Mouse (Mus musculus) spleen, postnatal 4 days (tissue): Measurements from ENCODE around the gene Zbtb20.
"Not testable (repeated sequence)": the region's sequence is repeated elsewhere in the genome, so short reads cannot be mapped to it uniquely, and the experiment has no call there.

ENCODE experiments used
- DNase-seq, 2 experiments: peaks; one replicate each; pipeline ENCODE4 v3.0.0; 2022; ENCODE audit warnings: low spot score in 2 of 2

The Zbtb20 gene

DNA sequence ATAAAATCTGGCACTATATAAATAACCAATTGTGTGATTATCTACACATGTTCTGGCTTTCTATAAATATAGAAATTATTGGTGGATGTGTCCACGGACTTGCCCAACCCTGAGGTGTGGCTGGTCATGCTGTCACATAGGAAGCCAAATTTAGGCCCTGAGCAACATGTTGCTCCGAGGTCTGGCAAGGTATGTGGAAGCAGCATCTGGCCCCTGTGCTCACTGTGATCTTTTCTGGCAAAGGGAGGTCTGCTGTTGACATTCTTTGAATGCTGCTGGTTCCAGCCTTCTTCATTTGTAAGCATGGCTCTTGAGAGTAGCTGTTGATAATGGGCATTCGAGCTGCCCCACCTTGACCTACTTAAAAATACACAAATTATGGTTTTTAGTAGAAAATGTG is 35.0 kb downstream of the Zbtb20 start:
- DNase-seq: no peak

DNA sequence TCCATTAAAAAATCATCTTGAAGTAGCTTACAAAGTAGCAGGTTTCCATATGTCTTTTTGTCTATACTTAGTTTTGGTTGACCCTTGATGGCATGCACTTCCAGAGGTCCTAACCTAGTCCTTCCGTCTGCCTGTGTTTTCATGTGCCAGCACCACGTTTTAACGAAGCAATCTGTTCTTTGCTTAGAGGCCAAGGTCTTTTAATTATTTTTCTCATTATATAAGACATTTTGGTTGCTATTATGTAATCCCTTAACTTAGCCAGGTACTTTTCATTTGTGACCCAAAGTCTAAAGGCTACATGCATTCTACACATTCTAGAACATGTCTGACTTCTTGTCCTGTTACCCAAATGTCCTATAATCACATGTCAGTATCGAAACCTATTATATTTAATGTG is 35.6 kb downstream of the Zbtb20 start:
- DNase-seq: no peak

GRCm38 (mm10) chr16:42911815-42912214 is 36.1 kb downstream of the Zbtb20 start:
- DNase-seq: no peak

DNA sequence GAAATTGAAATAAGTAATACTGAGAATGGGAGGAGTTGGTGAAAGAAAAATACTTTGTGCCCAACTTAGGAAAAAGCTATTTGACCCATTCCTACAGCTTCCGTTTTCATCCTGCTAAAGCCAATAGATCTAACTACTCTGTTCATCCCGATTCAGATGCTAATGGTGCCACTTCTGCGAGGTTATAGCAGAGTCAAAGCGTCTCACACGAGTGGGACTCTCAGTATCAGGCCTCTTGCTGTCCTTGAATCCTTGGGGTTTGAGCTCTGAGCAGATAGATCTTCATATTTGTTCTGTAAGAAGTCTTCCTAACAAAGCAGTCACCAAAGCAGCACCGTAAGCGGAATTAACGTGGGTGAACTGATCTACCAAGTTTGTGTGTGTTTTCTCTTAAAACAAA is 37.6 kb downstream of the Zbtb20 start:
- no peak for DNase-seq

- DNase-seq: no peak
Observed at GRCm38 (mm10) chr16:42914457-42915085, 38.9 kb downstream of the Zbtb20 start.

DNA sequence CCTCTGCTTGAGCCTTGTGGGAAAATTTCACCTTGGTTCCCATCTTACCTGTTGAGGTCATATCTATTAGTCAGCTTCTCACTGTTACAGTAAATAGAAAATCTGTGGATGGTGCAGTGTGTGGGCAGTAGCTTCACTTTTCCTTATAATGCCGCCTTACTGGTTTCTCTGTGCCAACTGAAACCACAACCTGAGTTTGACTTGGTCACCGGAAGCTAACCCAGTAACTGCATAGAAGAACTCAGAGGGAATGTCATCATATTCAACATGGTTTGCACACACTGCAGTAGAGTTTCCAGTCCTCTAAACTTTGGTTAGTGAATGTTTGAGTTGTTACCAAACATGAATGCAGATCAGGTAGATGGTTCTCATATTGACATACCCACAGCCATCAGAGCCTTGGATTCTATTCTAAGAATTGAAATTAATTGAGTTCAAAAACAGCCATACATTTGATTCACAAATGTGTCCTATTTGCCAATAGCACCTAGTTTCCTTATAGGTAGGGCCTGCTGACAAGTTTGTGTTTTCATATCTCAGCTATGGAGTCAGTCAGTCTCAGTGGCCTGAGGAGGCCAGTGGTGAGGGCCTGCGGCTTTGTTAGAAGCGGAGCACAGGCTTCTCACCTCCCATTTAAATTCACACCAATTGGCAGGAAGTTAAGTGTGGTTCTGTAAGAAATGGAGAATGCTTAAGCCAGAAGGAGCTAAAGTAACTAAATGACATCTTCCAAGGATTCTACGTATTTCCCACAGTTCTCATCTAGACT is 44.5 kb downstream of the Zbtb20 start:
- no peak for DNase-seq

GRCm38 (mm10) chr16:42921436-42921835 is 45.8 kb downstream of the Zbtb20 start:
- DNase-seq: no peak

GRCm38 (mm10) chr16:42938211-42938610 is 62.5 kb downstream of the Zbtb20 start:
- no peak for DNase-seq

GRCm38 (mm10) chr16:42947016-42947415 is 71.3 kb downstream of the Zbtb20 start:
- no peak for DNase-seq

GRCm38 (mm10) chr16:42955401-42955800 is 79.7 kb downstream of the Zbtb20 start:
- DNase-seq: not testable (repeated sequence)

- no peak for DNase-seq
Observed at GRCm38 (mm10) chr16:42972872-42973271, 97.2 kb downstream of the Zbtb20 start.

- DNase-seq: no peak
Observed at GRCm38 (mm10) chr16:42998896-42999295, 123.2 kb downstream of the Zbtb20 start.

GRCm38 (mm10) chr16:43026351-43026750 is 150.7 kb downstream of the Zbtb20 start:
- no peak for DNase-seq

DNA sequence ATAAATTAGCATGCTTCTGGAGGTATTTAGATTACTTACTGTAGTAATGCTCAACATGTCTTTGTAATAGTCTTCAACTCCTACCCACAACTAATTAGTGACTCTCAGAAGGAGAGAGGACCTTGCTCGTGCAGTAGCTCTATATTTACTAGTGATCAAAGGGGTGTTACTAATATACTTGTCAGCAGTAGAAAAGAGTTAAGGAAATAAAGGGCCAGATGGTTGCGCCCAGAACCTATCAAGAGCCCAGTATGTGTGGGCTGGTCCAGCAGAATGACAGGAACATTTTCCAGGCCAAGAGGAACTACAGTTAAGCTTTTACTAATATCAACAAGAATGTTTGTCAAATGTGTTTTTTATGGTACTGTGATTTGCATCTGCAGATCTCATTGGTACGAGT is 153.6 kb downstream of the Zbtb20 start:
- DNase-seq: no peak

DNA sequence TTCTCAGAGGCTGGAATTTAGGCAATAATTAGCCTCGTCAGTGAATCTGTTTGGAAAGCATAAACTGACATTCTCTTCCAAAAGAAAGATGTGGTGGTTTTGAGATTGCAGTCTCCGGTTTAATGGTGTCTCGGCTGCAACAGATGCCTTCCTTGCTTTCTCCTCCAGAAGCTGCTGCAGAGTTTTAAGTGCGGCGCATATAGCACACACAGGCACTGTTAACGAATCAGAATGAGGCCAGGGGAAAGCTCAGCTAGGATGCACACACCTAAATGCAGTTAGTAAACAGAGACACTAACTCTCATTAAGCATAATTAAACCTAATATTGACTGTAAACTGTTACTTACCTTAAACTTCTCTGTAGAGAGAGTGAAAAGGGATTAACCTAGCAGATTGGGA is 160.0 kb downstream of the Zbtb20 start:
- DNase-seq: no peak

- DNase-seq: no peak
Observed at GRCm38 (mm10) chr16:43036510-43036909, 160.8 kb downstream of the Zbtb20 start.

DNA sequence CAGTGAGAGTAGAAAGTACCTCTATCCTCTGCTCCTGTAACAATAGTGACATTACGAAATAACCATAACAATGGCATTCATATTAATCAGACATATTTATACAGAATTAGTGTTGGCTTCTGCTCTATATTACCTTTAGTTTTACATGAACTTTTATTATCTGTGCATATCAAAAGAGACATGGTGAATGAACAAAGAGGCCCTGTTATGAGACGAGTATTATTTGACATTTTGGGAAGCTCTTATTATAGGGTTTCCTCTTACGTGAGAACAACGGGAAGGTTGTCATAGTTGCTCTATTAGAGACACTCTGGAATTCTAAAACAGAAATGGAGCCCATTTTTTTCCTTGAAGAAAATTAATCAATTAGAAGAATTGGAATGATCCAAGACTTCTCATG is 161.6 kb downstream of the Zbtb20 start:
- no peak for DNase-seq

DNA sequence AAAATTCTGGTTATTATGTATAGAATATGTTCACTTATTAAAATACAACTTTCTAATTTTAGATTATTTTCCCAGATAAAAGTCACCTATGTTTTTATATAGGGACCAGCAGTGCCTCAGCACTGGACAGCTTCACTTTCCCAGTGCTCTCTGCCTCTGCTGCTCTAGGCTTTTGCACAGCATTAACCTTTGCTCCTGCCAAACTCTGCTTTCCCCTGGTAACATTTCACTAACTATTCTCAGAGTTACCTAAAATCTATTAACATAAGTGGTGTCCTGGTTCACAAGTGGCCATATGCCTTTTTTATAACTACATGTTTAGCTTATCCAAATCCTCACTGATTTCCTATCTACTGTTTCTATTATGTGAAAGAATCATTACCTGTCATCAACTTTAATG is 169.9 kb downstream of the Zbtb20 start:
- no peak for DNase-seq

GRCm38 (mm10) chr16:43046686-43047085 is 171.0 kb downstream of the Zbtb20 start:
- DNase-seq: no peak

DNA sequence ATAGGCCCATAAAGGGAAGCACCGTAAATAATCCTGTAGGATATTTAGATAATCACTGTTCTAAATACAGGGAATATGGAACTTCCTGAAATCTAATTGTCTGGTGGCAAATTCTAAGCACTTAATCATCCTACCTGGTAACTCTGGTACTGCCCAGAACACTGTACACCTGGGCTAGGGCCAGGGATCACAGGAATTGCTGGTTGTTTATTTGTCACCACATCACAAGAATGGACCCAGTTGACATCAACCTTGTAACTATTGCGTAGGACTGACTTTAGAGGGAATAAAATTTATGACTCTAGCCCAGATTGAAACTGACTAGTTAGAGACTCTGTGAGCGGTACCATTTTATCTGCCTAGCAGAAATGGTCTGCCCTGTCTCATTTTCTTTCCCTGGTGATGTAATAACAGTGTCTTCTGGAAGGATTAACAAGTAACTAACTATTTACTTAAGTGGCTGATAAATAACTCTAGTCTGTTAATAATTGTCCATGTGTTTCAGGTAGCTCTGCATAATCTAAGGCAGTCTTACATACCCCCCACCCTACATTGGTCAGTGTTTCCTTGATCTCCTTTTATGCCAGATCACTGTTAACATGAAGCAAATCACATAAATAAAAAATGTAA is 194.1 kb downstream of the Zbtb20 start:
- no peak for DNase-seq

- DNase-seq: no peak
Observed at GRCm38 (mm10) chr16:43071875-43072274, 196.2 kb downstream of the Zbtb20 start.

DNA sequence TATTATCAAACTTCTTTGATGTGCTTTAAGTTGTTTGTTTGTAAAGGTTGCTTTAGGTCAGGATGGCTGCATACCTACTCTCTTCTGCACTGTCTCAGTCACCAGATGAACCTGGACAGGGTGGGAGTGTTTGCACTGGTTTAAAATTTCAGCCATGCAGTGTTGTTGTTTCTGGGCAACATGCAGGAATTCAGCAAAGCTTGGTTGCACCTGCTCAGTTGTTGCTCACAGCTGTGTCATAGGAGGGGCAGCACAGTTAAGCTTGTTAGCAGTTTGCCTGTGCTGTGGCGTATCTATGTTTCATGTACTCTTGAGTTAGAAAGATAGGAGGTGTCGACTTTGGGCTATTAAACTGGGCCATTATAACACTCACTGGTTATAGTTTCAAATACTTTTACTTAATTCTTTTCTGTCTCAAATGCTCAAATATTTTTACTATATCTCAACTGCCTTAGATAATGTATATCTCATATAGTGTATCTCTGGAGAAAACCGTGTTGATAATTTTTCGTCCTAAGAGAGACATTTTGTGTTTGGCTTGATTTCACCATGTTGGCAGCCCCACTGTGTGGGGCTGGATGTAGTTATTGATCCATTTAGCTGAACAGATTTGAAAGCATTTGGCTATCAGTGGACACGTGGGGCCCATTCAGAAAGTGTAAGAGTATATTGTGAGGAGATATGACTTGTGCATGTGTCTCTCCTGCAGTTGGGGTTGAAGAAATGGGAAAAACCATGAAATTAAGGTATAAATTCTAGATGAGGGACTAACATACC is 197.3 kb downstream of the Zbtb20 start:
- DNase-seq: no peak
